Mouse (Mus musculus) cerebellum, adult 8-10 months (tissue): ENCODE measurements around the gene Rapgef1.
"Not testable (repeated sequence)": the region's sequence is repeated elsewhere in the genome, so short reads cannot be mapped to it uniquely, and the experiment has no call there.

Source experiments
- DNase-seq: peaks from one replicate; pipeline ENCODE4 v3.0.0; 2022

Gene Rapgef1

GRCm38 (mm10) chr2:29623247-29624090, 3.9 kb downstream of the Rapgef1 start:
- DNase-seq: no peak

- no peak for DNase-seq
Observed at GRCm38 (mm10) chr2:29624091-29624608, 4.6 kb downstream of the Rapgef1 start.

- no peak for DNase-seq
Observed at GRCm38 (mm10) chr2:29624739-29625138, 5.2 kb downstream of the Rapgef1 start.

GRCm38 (mm10) chr2:29625573-29626200, 6.2 kb downstream of the Rapgef1 start:
- no peak for DNase-seq

- no peak for DNase-seq
Observed at GRCm38 (mm10) chr2:29627337-29627736, 7.8 kb downstream of the Rapgef1 start.

- no peak for DNase-seq
Observed at GRCm38 (mm10) chr2:29628186-29628585, 8.7 kb downstream of the Rapgef1 start.

- no peak for DNase-seq
Observed at GRCm38 (mm10) chr2:29628763-29629181, 9.3 kb downstream of the Rapgef1 start.

- no peak for DNase-seq
Observed at GRCm38 (mm10) chr2:29629311-29629710, 9.8 kb downstream of the Rapgef1 start.

GRCm38 (mm10) chr2:29630141-29630771, 10.7 kb downstream of the Rapgef1 start:
- no peak for DNase-seq

GRCm38 (mm10) chr2:29631020-29631419, 11.5 kb downstream of the Rapgef1 start:
- DNase-seq: no peak

GRCm38 (mm10) chr2:29631564-29632167, 12.1 kb downstream of the Rapgef1 start:
- DNase-seq: not testable (repeated sequence)

- no peak for DNase-seq
Observed at GRCm38 (mm10) chr2:29632168-29632662, 12.7 kb downstream of the Rapgef1 start.

GRCm38 (mm10) chr2:29633101-29633554, 13.6 kb downstream of the Rapgef1 start:
- DNase-seq: peak; percentile 77

GRCm38 (mm10) chr2:29633782-29634181, 14.3 kb downstream of the Rapgef1 start:
- DNase-seq: no peak

GRCm38 (mm10) chr2:29634541-29634940, 15.0 kb downstream of the Rapgef1 start:
- no peak for DNase-seq

- DNase-seq: no peak
Observed at GRCm38 (mm10) chr2:29635966-29636507, 16.5 kb downstream of the Rapgef1 start.

GRCm38 (mm10) chr2:29637528-29637927, 18.0 kb downstream of the Rapgef1 start:
- no peak for DNase-seq

- no peak for DNase-seq
Observed at GRCm38 (mm10) chr2:29639377-29639776, 19.9 kb downstream of the Rapgef1 start.

- no peak for DNase-seq
Observed at GRCm38 (mm10) chr2:29639953-29640743, 20.6 kb downstream of the Rapgef1 start.

- DNase-seq: no peak
Observed at GRCm38 (mm10) chr2:29641707-29642106, 22.2 kb downstream of the Rapgef1 start.

GRCm38 (mm10) chr2:29643418-29643817, 23.9 kb downstream of the Rapgef1 start:
- no peak for DNase-seq
